Mouse (Mus musculus): ENCODE results near the gene Usp17ld. TPM values are rescaled to one million over a fixed set of nuclear protein-coding genes. Genes with fewer than 3 reads are reported as not detected.
"Not testable (repeated sequence)": the region's sequence is repeated elsewhere in the genome, so short reads cannot be mapped to it uniquely, and the experiment has no call there.

The Usp17ld gene
- not detected for total RNA-seq (2021)
- long read RNA-seq, experiment 1: 0 reads
- long read RNA-seq, experiment 2: 0 reads

GRCm38 (mm10) chr7:103252405-103252804 is at the start of gene Usp17ld:
Usp17ld (minus strand) TSS chr7:103252505.
- not testable (repeated sequence) for DNase-seq

GRCm38 (mm10) chr7:103216696-103217095 is 35.6 kb downstream of the Usp17ld start, which contains the start of gene Olfr594:
Olfr594 (plus strand) TSS chr7:103216996.
- DNase-seq: no peak

- not testable (repeated sequence) for DNase-seq
Observed at GRCm38 (mm10) chr7:103212050-103212449, 40.3 kb downstream of the Usp17ld start.

- DNase-seq: no peak
Observed at GRCm38 (mm10) chr7:103211562-103211961, 40.7 kb downstream of the Usp17ld start, which contains the start of gene Olfr593. Olfr593 (plus strand) TSS chr7:103211862.

Small RNA genes lying within 50 kb of the gene (microRNA-seq; reads per million reads assigned to microRNA genes)
- gene Gm23550 (ENCODE audit: borderline replicate concordance in 2 of 2): 0 reads per million in 2 experiments
- gene Gm25171 (ENCODE audit: borderline replicate concordance in 2 of 2): 0 reads per million in 2 experiments

Other genes with a start within 250 kb of the Usp17ld start
- not detected for gene Olfr582, start 214.5 kb downstream of the Usp17ld start, total RNA-seq (2021)
- not detected for gene Olfr583, start 201.2 kb downstream of the Usp17ld start, total RNA-seq (2021)
- not detected for gene Olfr584, start 170.6 kb downstream of the Usp17ld start, total RNA-seq (2021)
- gene Olfr585, start 154.8 kb downstream of the Usp17ld start, total RNA-seq (2021): not detected
- gene Olfr586, start 126.9 kb downstream of the Usp17ld start, total RNA-seq (2021): not detected
- gene Olfr588-ps1, start 111.6 kb downstream of the Usp17ld start, total RNA-seq (2021): not detected
- gene Olfr589, start 96.1 kb downstream of the Usp17ld start, total RNA-seq (2021): not detected
- not detected for gene Olfr591, start 74.2 kb downstream of the Usp17ld start, total RNA-seq (2021)
- not detected for gene Olfr592, start 67.7 kb downstream of the Usp17ld start, total RNA-seq (2021)
- gene Olfr593, start 40.6 kb downstream of the Usp17ld start, total RNA-seq (2021): not detected
- not detected for gene Olfr594, start 35.5 kb downstream of the Usp17ld start, total RNA-seq (2021)
- gene Olfr596, start 53.1 kb upstream of the Usp17ld start, total RNA-seq (2021): not detected
- gene Olfr597, start 63.8 kb upstream of the Usp17ld start, total RNA-seq (2021): not detected
- gene Olfr598, start 71.1 kb upstream of the Usp17ld start, total RNA-seq (2021): not detected
- not detected for gene Olfr599, start 83.4 kb upstream of the Usp17ld start, total RNA-seq (2021)
- gene Olfr600, start 97.2 kb upstream of the Usp17ld start, total RNA-seq (2021): not detected
- not detected for gene Olfr601, start 110.2 kb upstream of the Usp17ld start, total RNA-seq (2021)
- not detected for gene Olfr603, start 133.7 kb upstream of the Usp17ld start, total RNA-seq (2021)
- not detected for gene Usp17lc, start 162.6 kb upstream of the Usp17ld start, total RNA-seq (2021)
- not detected for gene Olfr605, start 192.9 kb upstream of the Usp17ld start, total RNA-seq (2021)
- not detected for gene Olfr606, start 196.5 kb upstream of the Usp17ld start, total RNA-seq (2021)
- gene Olfr607, start 211.6 kb upstream of the Usp17ld start, total RNA-seq (2021): not detected
- gene Olfr608, start 217.4 kb upstream of the Usp17ld start, total RNA-seq (2021): not detected
- gene Olfr609, start 245.6 kb upstream of the Usp17ld start, total RNA-seq (2021): not detected